Mouse (Mus musculus) testis, adult 2 months (tissue): ENCODE measurements at regions not wholly inside any gene's neighbourhood (a gene's known extent, or its start where the extent isn't known, plus 50 kb on each side); places are given as distances from the start of the nearest gene placed in this dataset.

Experiments
- CTCF ChIP-seq: fragments of 200-500 bp; IDR thresholded peaks from 2 replicates; pipeline ENCODE4 v1.5.1; 2012; ENCODE audit warnings: low read depth, mild to moderate bottlenecking, inconsistent platforms, low read length, moderate library complexity; ENCODE audit not compliant: control insufficient read depth, insufficient read depth, insufficient replicate concordance
- POLR2A ChIP-seq: fragments of 200-500 bp; IDR thresholded peaks from 2 replicates; pipeline ENCODE4 v1.6.1; 2012; ENCODE audit warnings: low read depth, mild to moderate bottlenecking, inconsistent platforms, low read length, moderate library complexity; ENCODE audit not compliant: control insufficient read depth

GRCm38 (mm10) chr11:25330696-25331095 lies 879.9 kb downstream of the 5730522E02Rik start:
- TF ChIP-seq CTCF (no peak), POLR2A (no peak)
